Mouse (Mus musculus) megakaryocyte progenitor cell, adult 5-6 weeks (primary cell): ENCODE measurements around the gene Ccdc27. TPM values are rescaled to one million over a fixed set of nuclear protein-coding genes. Genes with fewer than 3 reads are reported as not detected.
A peak's percentile ranks its signal among the peaks of the same experiment; 100 is the strongest.

Source experiments
- ATAC-seq: replicated peaks from 2 replicates; pipeline ENCODE4 v1.8.0; 2016; ENCODE audit warnings: mild to moderate bottlenecking, moderate TSS enrichment, inconsistent platforms; ENCODE audit not compliant: poor library complexity
- total RNA-seq, 2 experiments: library from RNA; stranded (forward) in 1 of 2; stranded (reverse) in 1 of 2; fragments of 157-497, 149-512 nt in 1 of 2; fragments of 200-1000 nt in 1 of 2; gene quantifications; 2 replicates each; pipeline versions ENCODE4 v1.2.3 to v1.2.4; 2015 to 2017

The Ccdc27 gene
- total RNA-seq (2015): not detected in 2 replicates
- not detected in 2 replicates for total RNA-seq (2017)

GRCm38 (mm10) chr4:154042577-154042976 is at the start of gene Ccdc27:
TSS of gene Ccdc27 (minus strand) at chr4:154042677.
- no peak for ATAC-seq

GRCm38 (mm10) chr4:154091356-154091755 is 48.9 kb upstream of the Ccdc27 start:
- ATAC-seq: no peak

GRCm38 (mm10) chr4:154089205-154089604 is 46.7 kb upstream of the Ccdc27 start:
- ATAC-seq: peak; percentile 45

GRCm38 (mm10) chr4:154086436-154086835 is 44.0 kb upstream of the Ccdc27 start:
- ATAC-seq: no peak

GRCm38 (mm10) chr4:154085856-154086255 is 43.4 kb upstream of the Ccdc27 start:
- no peak for ATAC-seq

- no peak for ATAC-seq
Measured at GRCm38 (mm10) chr4:154081974-154082373, 39.5 kb upstream of the Ccdc27 start.

GRCm38 (mm10) chr4:154081021-154081420 is 38.5 kb upstream of the Ccdc27 start:
- no peak for ATAC-seq

- ATAC-seq: no peak
Measured at GRCm38 (mm10) chr4:154080211-154080610, 37.7 kb upstream of the Ccdc27 start.

- ATAC-seq: no peak
Measured at GRCm38 (mm10) chr4:154071941-154072340, 29.5 kb upstream of the Ccdc27 start.

- ATAC-seq: no peak
Measured at GRCm38 (mm10) chr4:154071521-154071920, 29.0 kb upstream of the Ccdc27 start.

GRCm38 (mm10) chr4:154070896-154071295 is 28.4 kb upstream of the Ccdc27 start:
- ATAC-seq: peak; percentile 85

- ATAC-seq: peak; percentile 91
Measured at GRCm38 (mm10) chr4:154064827-154065773, 22.6 kb upstream of the Ccdc27 start.

GRCm38 (mm10) chr4:154057696-154058095 is 15.2 kb upstream of the Ccdc27 start:
- ATAC-seq: no peak

GRCm38 (mm10) chr4:154056661-154057060 is 14.2 kb upstream of the Ccdc27 start:
- no peak for ATAC-seq

- ATAC-seq: no peak
Measured at GRCm38 (mm10) chr4:154056046-154056445, 13.6 kb upstream of the Ccdc27 start.

GRCm38 (mm10) chr4:154055482-154055881 is 13.0 kb upstream of the Ccdc27 start:
- ATAC-seq: no peak

- peak; percentile 68 for ATAC-seq
Measured at GRCm38 (mm10) chr4:154053065-154053464, 10.6 kb upstream of the Ccdc27 start.

GRCm38 (mm10) chr4:154051401-154051800 is 8.9 kb upstream of the Ccdc27 start:
- ATAC-seq: no peak

GRCm38 (mm10) chr4:154045837-154046236 is 3.4 kb upstream of the Ccdc27 start:
- ATAC-seq: no peak

GRCm38 (mm10) chr4:154037123-154037522 is 5.4 kb downstream of the Ccdc27 start:
- ATAC-seq: no peak

- ATAC-seq: no peak
Measured at GRCm38 (mm10) chr4:154028646-154029045, 13.8 kb downstream of the Ccdc27 start.

- no peak for ATAC-seq
Measured at GRCm38 (mm10) chr4:154028066-154028465, 14.4 kb downstream of the Ccdc27 start.

GRCm38 (mm10) chr4:154026441-154026761 is 16.1 kb downstream of the Ccdc27 start:
- ATAC-seq: no peak
